Mouse (Mus musculus) embryonic facial prominence, embryonic 13.5 days (tissue): ENCODE measurements around the gene Shkbp1. TPM values are rescaled to one million over a fixed set of nuclear protein-coding genes. Genes with fewer than 3 reads are reported as not detected.

Experiments used
- ATAC-seq: fragments of 200-750 bp; cut with Nextera tagmentation; 2 replicates; pipeline ENCODE4 v1.8.0; 2017; ENCODE audit warnings: low read depth; ENCODE audit not compliant: insufficient number of reproducible peaks, insufficient read depth, low FRiP score, low TSS enrichment
- H3K27ac ChIP-seq: fragments of 300-500 bp; sonication (generic); 2 replicates; pipeline ENCODE4 v1.5.1; 2015; ENCODE audit warnings: moderate library complexity, mild to moderate bottlenecking, inconsistent platforms
- H3K27me3 ChIP-seq: fragments of 300-500 bp; sonication (generic); 2 replicates; pipeline ENCODE4 v1.6.1; 2015; ENCODE audit warnings: mild to moderate bottlenecking, inconsistent platforms
- H3K36me3 ChIP-seq: fragments of 300-500 bp; sonication (generic); 2 replicates; pipeline ENCODE4 v1.6.1; 2015; ENCODE audit warnings: mild to moderate bottlenecking, inconsistent platforms
- H3K4me1 ChIP-seq: fragments of 300-500 bp; sonication (generic); 2 replicates; pipeline ENCODE4 v1.6.1; 2015; ENCODE audit warnings: inconsistent platforms
- H3K4me2 ChIP-seq: fragments of 300-500 bp; sonication (generic); 2 replicates; pipeline ENCODE4 v1.6.1; 2015; ENCODE audit warnings: moderate library complexity, mild to moderate bottlenecking, inconsistent platforms
- H3K4me3 ChIP-seq: fragments of 300-500 bp; sonication (generic); 2 replicates; pipeline ENCODE4 v1.5.1; 2015; ENCODE audit warnings: mild to moderate bottlenecking, inconsistent platforms
- H3K9ac ChIP-seq: fragments of 300-500 bp; sonication (generic); 2 replicates; pipeline ENCODE4 v1.6.1; 2015; ENCODE audit warnings: mild to moderate bottlenecking, inconsistent platforms
- H3K9me3 ChIP-seq: fragments of 300-500 bp; sonication (generic); 2 replicates; pipeline ENCODE4 v1.6.1; 2016; ENCODE audit warnings: inconsistent platforms
- WGBS: fragments of 180-500 bp; shearing (Covaris S2); methylation state at CpG from one replicate; pipeline ENCODE4 v1.1.7; 2015; ENCODE audit warnings: mixed read lengths; 5-methylcytosine and 5-hydroxymethylcytosine counted together
- polyA plus RNA-seq: library from polyadenylated mRNA; unstranded; fragments of >200 nt; fragmentation: Nextera tagmentation; extraction: Ambion mirVana; gene quantifications from 2 replicates; pipeline ENCODE4 v1.2.1, GENCODE M21; 2015

Gene Shkbp1
- 61.5 and 70.6 TPM in 2 replicates for polyA plus RNA-seq

DNA sequence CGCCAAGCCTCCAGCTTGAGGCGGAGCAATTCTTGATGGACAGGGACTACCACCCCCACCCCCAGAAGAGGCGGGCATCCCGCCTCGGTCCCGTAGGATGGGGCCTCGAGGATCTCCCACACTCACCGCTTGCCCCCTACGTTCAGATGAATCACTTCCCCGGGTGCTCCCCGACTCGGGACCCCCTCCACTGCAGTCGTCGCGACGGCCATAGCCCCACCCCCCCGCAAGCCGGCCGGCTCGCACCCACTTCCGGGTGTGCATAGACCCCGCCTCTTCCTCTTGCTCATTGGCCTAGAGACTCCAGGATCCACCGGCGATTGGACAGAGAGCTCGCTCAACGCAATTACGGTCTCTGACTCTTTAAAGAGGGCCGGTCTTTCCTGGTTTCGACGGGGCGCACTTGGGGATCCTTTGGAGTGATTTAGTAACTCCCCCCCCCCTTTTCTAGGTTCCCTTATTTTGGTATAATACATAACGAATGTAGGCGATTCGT lies at the start of gene Shkbp1:
Gene Shkbp1, minus strand, starts transcription at position 275 of the 496 bp plus-strand sequence.
- peak within 1 kb of the TSS; percentile 73 for H3K27ac ChIP-seq
- peak; percentile 88 for ATAC-seq
- WGBS = under 1% methylated on average over 34 of the region's 34 CpGs

DNA sequence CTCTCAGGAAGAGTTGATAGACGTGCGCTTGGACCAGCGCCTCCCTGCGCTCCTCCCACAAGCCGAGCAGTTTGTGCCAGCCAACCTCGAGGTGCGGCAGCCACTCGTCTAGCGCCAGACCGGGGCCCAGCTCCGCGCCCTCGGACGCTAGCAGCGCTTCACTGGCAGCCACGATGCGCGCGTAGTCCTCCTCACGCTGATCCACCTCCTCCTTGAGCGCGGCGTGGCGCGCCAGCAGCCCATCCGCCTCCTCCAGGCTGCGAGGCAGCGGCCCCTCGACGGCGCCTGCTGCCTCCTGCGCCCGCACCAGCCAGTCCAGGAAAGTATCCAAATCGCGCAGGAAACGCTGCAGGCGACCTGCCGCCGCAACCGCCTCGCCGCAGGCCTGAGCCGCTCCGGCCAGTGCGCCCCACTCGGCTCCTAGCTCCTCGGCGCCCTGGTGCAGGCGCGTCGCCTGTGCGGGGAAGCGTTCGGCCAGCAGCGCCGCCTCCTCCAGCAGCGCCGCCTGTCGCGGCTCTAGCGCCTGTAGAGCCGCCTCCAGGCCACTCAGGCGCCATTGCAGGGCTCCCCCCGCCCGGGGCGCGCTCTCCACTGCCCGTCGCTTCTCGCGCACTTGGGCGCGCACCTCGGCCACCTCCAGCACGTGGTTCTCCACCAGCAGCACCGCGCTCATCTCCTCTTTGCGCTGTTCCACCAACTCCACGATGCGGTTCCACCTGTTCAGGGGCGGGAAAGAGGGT lies 48.6 kb upstream of the Shkbp1 start:
- WGBS = 7% methylated on average over 75 of the region's 81 CpGs
- ATAC-seq = no peak
- peak overlapping the region; percentile 26 for H3K4me3 ChIP-seq

More for the DNA sequence above, at the start of gene Shkbp1:
- Histone ChIP-seq H3K4me3 (peak within 1 kb of the TSS; percentile 68), H3K27me3 (peaks cover 26% of the 10 kb centered on the region), H3K9ac (peak within 1 kb of the TSS; percentile 76), H3K4me2 (peak within 1 kb of the TSS; percentile 76), H3K4me1 (peaks cover 20% of the 10 kb centered on the region), H3K9me3 (no peaks in the 10 kb centered on the region), H3K36me3 (peaks cover 29% of the 10 kb centered on the region)

DNA sequence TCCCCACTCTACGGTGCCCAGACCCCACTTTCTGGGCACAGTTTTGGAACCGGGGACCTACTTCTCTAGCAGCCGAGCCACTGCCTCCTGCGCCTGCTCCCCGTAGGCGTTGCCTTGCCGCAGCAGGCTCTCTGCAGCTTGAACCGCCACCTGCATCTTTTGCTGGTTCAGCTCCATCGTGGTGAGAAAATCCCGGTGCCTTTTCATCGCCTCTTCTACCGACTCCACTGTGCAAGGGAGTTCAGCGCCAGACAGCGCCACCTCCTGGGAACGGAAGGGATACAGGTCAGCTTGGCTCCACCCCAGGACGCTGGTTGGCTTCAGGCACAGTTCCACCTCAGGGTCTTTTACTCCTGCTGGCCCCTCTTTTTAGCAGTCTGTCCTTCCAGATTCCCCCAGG lies 46.9 kb upstream of the Shkbp1 start:
- ATAC-seq = no peak
- Histone ChIP-seq H3K9ac (no peak overlapping the region), H3K36me3 (no peaks in the 10 kb centered on the region), H3K27ac (no peak overlapping the region), H3K4me3 (0 out of 2 replicates have a peak overlapping the region, but pooled peaks have one; percentile 3), H3K4me1 (peaks cover 7% of the 10 kb centered on the region; the same call in 1 of the 2 replicates), H3K9me3 (peaks cover 9% of the 10 kb centered on the region; the same call in 1 of the 2 replicates), H3K4me2 (no peak overlapping the region), H3K27me3 (peaks cover 93% of the 10 kb centered on the region)
- 10% methylated on average over 16 of the region's 16 CpGs for WGBS

More for the DNA sequence above, 48.6 kb upstream of the Shkbp1 start:
- no peaks in the 10 kb centered on the region for H3K36me3 ChIP-seq
- H3K4me1 ChIP-seq = peaks cover 24% of the 10 kb centered on the region
- no peak overlapping the region for H3K9ac ChIP-seq
- H3K4me2 ChIP-seq = peak overlapping the region; percentile 43
- H3K9me3 ChIP-seq = peaks cover 9% of the 10 kb centered on the region; the same call in 1 of the 2 replicates
- H3K27ac ChIP-seq = no peak overlapping the region
- H3K27me3 ChIP-seq = peaks cover 95% of the 10 kb centered on the region

DNA sequence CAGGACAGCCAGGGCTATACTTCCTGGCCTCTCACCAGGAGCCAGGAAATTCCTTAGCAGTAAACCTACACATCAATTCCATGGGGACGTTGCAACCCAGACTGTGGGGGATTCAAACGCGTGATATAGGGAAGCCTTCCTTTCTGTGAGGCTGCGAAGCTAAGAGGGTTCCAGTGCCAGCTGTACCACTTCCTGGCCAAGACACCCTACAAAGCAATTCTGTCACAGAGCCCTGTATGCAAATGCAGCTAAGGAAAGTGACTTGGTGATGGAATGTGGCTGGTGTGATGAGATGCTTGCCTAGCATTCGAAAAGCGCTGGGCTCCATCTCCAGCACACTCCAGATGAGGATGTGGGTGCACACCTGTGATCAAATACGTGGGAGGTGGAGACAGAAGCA lies 44.7 kb upstream of the Shkbp1 start:
- H3K36me3 ChIP-seq = no peaks in the 10 kb centered on the region
- H3K4me3 ChIP-seq = no peak overlapping the region
- H3K9ac ChIP-seq = no peak overlapping the region
- no peak for ATAC-seq
- WGBS = 79% methylated on average over 7 of the region's 7 CpGs
- H3K27ac ChIP-seq = no peak overlapping the region
- peaks cover 93% of the 10 kb centered on the region for H3K27me3 ChIP-seq
- peaks cover 14% of the 10 kb centered on the region for H3K4me1 ChIP-seq
- H3K4me2 ChIP-seq = no peak overlapping the region
- H3K9me3 ChIP-seq = peaks cover 7% of the 10 kb centered on the region; the same call in 1 of the 2 replicates

DNA sequence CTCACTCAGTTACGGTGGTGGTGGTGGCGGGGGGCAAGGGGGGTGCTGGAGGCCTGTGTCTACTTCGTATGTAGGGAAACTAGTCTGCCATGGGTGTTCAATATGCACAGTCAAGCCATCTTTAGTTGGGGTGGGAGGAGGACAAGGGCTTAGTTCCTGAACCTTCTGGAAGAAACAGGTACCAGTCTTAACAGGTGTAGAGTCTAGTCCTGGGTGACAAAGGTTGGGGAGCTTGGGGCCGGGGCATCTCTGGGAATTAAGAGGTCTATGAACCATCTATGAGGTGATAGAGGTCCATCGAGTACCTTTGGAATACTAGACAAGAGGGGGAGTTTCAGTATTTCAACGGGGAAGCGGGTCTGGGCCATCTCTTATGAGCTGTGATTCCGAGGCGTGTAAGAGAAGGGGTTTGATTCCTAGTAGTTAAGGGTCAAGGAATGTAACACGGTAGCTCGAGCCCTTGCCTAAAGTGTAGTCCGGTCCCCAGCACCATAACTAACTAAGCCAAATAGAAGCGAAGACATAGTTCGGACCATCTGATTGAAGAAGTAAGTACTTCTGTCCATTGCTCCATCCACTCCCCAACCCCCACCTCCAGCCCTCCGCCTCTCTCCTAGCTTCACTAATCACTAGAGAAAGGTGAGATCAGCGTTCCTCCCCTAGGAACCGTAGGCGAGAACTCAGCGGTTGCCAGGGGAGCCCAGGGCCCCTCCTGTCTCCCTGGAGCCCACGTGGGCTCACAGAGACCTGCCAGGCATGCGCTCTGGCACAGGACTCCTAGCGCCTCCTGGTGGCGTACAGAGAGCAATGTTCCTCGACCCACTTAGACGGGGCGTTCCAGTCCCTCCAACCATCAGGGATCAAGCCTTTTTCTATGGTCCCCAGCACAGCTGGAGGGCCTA lies 41.5 kb upstream of the Shkbp1 start:
- Histone ChIP-seq H3K27ac (no peak overlapping the region), H3K9me3 (no peaks in the 10 kb centered on the region), H3K36me3 (no peaks in the 10 kb centered on the region), H3K4me1 (peaks cover 9% of the 10 kb centered on the region), H3K27me3 (peaks cover 89% of the 10 kb centered on the region), H3K4me2 (peak overlapping the region; percentile 82), H3K9ac (no peak overlapping the region), H3K4me3 (peak overlapping the region; percentile 54)
- 18% methylated on average over 26 of the region's 26 CpGs for WGBS
- no peak for ATAC-seq

DNA sequence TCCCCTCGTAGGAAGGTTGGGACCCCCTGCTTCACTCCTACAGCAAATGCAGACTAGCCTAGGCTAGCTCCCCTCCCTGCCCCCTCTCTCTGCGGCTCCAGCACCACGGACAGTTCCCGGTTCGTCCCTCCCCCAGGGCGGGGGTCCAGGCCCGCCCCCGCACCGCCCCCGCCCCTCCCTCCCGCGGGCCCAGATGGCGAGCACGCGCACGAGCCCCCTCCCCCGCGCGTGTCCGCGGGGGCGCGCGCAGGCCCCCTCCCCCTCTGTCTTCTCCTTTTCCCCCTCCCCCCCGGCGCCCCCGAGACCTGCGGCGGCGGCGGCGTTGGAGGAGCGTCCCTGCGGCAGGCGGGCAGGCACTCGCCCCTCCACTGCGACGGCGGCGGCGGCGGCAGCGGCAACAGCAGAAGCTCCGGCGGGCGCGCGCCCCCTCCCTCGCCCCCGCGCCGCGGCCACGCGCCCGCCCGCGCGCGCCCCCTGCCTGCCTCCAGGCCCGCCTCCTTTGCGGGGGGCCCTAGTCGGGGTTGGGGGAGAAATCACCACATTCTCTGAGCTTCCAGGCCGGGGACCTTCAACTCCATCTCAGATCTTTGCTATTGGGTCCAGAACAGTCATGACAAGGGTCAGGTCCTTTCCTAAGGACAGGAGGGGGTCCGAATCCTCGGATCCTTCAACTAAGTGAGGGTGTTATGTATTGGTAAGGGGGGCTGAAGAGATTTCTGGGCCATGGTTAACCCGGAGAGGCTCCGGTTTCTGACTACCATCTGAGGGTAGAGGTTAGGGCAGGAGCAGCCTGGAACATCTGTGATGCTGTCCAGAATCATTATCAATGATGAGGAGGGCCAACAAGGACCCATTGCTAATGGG lies 40.6 kb upstream of the Shkbp1 start:
- peaks cover 9% of the 10 kb centered on the region for H3K4me1 ChIP-seq
- H3K4me2 ChIP-seq = peak overlapping the region; percentile 82
- H3K27me3 ChIP-seq = peaks cover 89% of the 10 kb centered on the region
- WGBS = 1% methylated on average over 47 of the region's 68 CpGs
- no peaks in the 10 kb centered on the region for H3K36me3 ChIP-seq
- peak overlapping the region; percentile 54 for H3K4me3 ChIP-seq
- no peak for ATAC-seq
- peak overlapping the region; percentile 61 for H3K9ac ChIP-seq
- H3K9me3 ChIP-seq = no peaks in the 10 kb centered on the region
- H3K27ac ChIP-seq = no peak overlapping the region

DNA sequence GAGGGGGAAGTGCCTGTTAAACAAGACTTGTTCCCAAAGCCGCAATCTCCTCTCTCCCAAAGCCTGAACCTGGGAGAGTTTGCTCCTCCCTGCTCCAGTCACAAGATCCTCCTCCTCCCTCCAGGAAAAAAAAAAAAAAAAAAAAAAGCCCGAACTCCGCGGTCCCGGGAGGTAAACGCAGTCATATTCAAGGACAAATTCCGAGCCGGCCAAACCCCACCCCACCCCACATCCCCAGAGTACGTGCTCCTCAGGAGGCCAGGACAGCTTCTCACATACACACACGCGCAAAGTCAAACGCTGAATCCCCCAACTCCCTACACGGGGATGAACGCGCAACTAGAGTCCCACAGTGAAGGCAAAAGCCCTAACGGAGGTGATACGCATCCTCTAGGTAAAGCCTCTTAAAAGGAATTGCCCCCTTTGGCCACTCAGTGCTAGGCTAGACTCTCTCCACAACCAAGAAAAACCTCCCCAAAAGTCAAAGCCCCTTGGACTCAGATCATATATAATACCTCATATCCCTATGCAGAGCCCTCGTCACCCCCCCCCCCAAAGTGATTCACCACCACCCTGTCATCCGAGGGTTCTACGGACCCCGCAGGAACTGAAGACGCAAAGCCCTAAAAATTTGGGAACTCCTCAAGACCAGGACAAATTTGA lies 39.8 kb upstream of the Shkbp1 start:
- Histone ChIP-seq H3K36me3 (no peaks in the 10 kb centered on the region), H3K4me3 (peak overlapping the region; percentile 54), H3K9me3 (no peaks in the 10 kb centered on the region), H3K4me2 (peak overlapping the region; percentile 82), H3K4me1 (peaks cover 9% of the 10 kb centered on the region), H3K27ac (no peak overlapping the region), H3K27me3 (peaks cover 89% of the 10 kb centered on the region), H3K9ac (no peak overlapping the region)
- WGBS = 1% methylated on average over 22 of the region's 22 CpGs
- no peak for ATAC-seq

DNA sequence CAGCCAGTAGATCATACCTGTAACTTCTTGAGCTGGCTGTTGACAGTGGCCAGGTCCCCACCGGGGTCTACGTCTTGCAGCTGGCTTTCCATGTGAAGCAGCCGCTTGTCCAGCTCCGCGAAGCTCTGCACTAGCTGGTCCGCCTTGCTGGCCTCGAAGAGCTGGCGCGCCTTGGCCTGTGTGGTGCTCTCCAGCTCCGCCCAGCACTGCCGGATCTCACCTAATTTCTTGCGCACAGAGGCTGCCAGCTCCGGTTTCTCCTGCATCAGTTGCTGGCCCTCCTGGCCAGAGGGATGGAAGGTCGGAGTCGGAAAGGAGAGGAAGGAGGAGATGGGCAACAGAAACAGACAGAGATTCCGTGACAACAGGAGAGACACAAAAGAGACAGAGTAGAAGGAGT lies 35.6 kb upstream of the Shkbp1 start:
- no peak for ATAC-seq
- no peak overlapping the region for H3K4me3 ChIP-seq
- peaks cover 58% of the 10 kb centered on the region for H3K27me3 ChIP-seq
- peaks cover under 1% of the 10 kb centered on the region for H3K4me1 ChIP-seq
- H3K9me3 ChIP-seq = no peaks in the 10 kb centered on the region
- no peak overlapping the region for H3K4me2 ChIP-seq
- H3K27ac ChIP-seq = no peak overlapping the region
- 35% methylated on average over 16 of the region's 16 CpGs for WGBS
- no peaks in the 10 kb centered on the region for H3K36me3 ChIP-seq
- H3K9ac ChIP-seq = no peak overlapping the region

DNA sequence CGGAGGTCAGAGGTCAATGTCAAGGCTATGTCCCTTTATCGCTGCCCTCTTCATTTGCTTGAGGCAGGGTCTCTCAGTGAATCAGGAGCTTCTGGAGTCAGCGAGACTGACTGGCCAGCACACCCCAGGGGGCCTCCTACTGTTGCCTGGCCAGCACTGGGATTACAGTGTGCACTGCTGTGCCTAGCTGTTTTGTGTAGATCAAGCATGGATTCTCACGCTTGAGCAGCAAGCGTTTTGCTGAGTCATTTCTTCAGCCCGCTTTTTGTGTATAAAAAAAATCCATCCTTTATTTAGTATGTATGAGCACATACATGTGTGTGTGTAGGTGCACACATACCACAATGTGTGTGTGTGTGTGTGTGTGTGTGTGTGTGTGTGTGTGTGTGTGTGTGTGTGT lies 33.4 kb upstream of the Shkbp1 start:
- no peak overlapping the region for H3K27ac ChIP-seq
- no peak overlapping the region for H3K4me2 ChIP-seq
- ATAC-seq = no peak
- H3K4me3 ChIP-seq = no peak overlapping the region
- H3K9me3 ChIP-seq = no peaks in the 10 kb centered on the region
- WGBS = 68% methylated on average over 6 of the region's 6 CpGs
- peaks cover 36% of the 10 kb centered on the region for H3K27me3 ChIP-seq
- peaks cover 3% of the 10 kb centered on the region; the same call in 1 of the 2 replicates for H3K4me1 ChIP-seq
- H3K36me3 ChIP-seq = no peaks in the 10 kb centered on the region
- H3K9ac ChIP-seq = no peak overlapping the region

DNA sequence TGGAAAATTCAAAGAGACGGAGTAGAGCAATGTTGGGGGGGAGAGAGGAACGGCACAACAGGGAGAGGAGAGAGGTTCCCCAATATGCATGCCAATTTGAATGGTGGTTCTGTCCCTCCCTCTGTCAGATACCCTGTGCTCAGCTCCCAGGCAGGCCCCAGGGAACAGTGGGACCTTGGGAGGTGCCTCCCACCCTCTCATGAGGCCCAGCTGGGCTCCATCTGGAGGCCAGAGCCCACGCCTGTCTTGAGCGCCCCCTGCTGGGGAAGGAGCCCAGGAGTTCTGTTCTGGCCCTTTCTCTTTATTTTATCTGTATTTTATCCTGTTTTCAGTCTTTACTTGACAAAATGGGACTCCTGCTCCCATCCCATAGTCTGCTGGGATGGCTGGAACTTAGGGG lies 28.9 kb upstream of the Shkbp1 start:
- Histone ChIP-seq H3K4me3 (no peak overlapping the region), H3K4me1 (peaks cover 3% of the 10 kb centered on the region; the same call in 1 of the 2 replicates), H3K36me3 (no peaks in the 10 kb centered on the region), H3K27me3 (no peaks in the 10 kb centered on the region; the same call in 1 of the 2 replicates), H3K9ac (no peak overlapping the region), H3K27ac (no peak overlapping the region), H3K9me3 (no peaks in the 10 kb centered on the region), H3K4me2 (no peak overlapping the region)
- ATAC-seq = no peak
- 26% methylated on average over 4 of the region's 4 CpGs for WGBS
